Mouse (Mus musculus): Measurements from ENCODE around the gene Lilra5. TPM values are rescaled to one million over a fixed set of nuclear protein-coding genes. Genes with fewer than 3 reads are reported as not detected.
"Not testable (repeated sequence)": the region's sequence is repeated elsewhere in the genome, so short reads cannot be mapped to it uniquely, and the experiment has no call there.

Gene Lilra5
- not detected in 2 replicates for polyA plus RNA-seq (2014; fragmentation: Nextera tagmentation; extraction: Ambion mirVana)

GRCm38 (mm10) chr7:4237454-4237853, at the start of gene Lilra5:
Gene Lilra5, plus strand, starts transcription at chr7:4237754.
- WGBS (ENCODE audit: insufficient replicate concordance): 72% methylated on average over 7 of the region's 7 CpGs
- no peak within 1 kb of the TSS for H3K27ac ChIP-seq (ENCODE audit: low read depth, low read length)
- ATAC-seq (replicated peaks; ENCODE audit: insufficient number of reproducible peaks, low FRiP score, low TSS enrichment): no peak
- H3K4me1 ChIP-seq (ENCODE audit: control insufficient read depth, insufficient read depth, low read length): no peaks in the 10 kb centered on the region
- H3K27me3 ChIP-seq (ENCODE audit: control insufficient read depth, insufficient read depth, low read length): no peaks in the 10 kb centered on the region
- H3K9ac ChIP-seq (ENCODE audit: low read depth, low read length): no peak within 1 kb of the TSS
- H3K36me3 ChIP-seq (ENCODE audit: control insufficient read depth, insufficient read depth, low read length): no peaks in the 10 kb centered on the region
- no peak within 1 kb of the TSS for H3K4me3 ChIP-seq (ENCODE audit: low read depth, low read length)
- no peak within 1 kb of the TSS for H3K4me2 ChIP-seq
- H3K9me3 ChIP-seq (replicated peaks; ENCODE audit: control insufficient read depth, low read length): no peaks in the 10 kb centered on the region

GRCm38 (mm10) chr7:4207126-4207525, 30.4 kb upstream of the Lilra5 start:
- no peak overlapping the region for H3K9ac ChIP-seq (ENCODE audit: low read depth, low read length)
- no peaks in the 10 kb centered on the region for H3K4me1 ChIP-seq (ENCODE audit: control insufficient read depth, insufficient read depth, low read length)
- no peaks in the 10 kb centered on the region for H3K27me3 ChIP-seq (ENCODE audit: control insufficient read depth, insufficient read depth, low read length)
- WGBS (ENCODE audit: insufficient replicate concordance): 92% methylated on average over 1 of the region's 1 CpGs
- no peaks in the 10 kb centered on the region for H3K36me3 ChIP-seq (ENCODE audit: control insufficient read depth, insufficient read depth, low read length)
- H3K27ac ChIP-seq (ENCODE audit: low read depth, low read length): no peak overlapping the region
- no peak for ATAC-seq (replicated peaks; ENCODE audit: insufficient number of reproducible peaks, low FRiP score, low TSS enrichment)
- no peak overlapping the region for H3K4me2 ChIP-seq
- no peaks in the 10 kb centered on the region for H3K9me3 ChIP-seq (replicated peaks; ENCODE audit: control insufficient read depth, low read length)
- no peak overlapping the region for H3K4me3 ChIP-seq (ENCODE audit: low read depth, low read length)

GRCm38 (mm10) chr7:4208626-4209025, 28.9 kb upstream of the Lilra5 start:
- Histone ChIP-seq H3K27ac (ENCODE audit: low read depth, low read length) (no peak overlapping the region), H3K27me3 (ENCODE audit: control insufficient read depth, insufficient read depth, low read length) (no peaks in the 10 kb centered on the region), H3K9ac (ENCODE audit: low read depth, low read length) (no peak overlapping the region), H3K9me3 (replicated peaks; ENCODE audit: control insufficient read depth, low read length) (no peaks in the 10 kb centered on the region), H3K36me3 (ENCODE audit: control insufficient read depth, insufficient read depth, low read length) (no peaks in the 10 kb centered on the region), H3K4me2 (no peak overlapping the region), H3K4me3 (ENCODE audit: low read depth, low read length) (no peak overlapping the region), H3K4me1 (ENCODE audit: control insufficient read depth, insufficient read depth, low read length) (no peaks in the 10 kb centered on the region)
- WGBS (ENCODE audit: insufficient replicate concordance): 43% methylated on average over 2 of the region's 2 CpGs
- no peak for ATAC-seq (replicated peaks; ENCODE audit: insufficient number of reproducible peaks, low FRiP score, low TSS enrichment)

- not testable (repeated sequence) for H3K4me2 ChIP-seq; H3K27ac ChIP-seq (ENCODE audit: low read depth, low read length); H3K4me3 ChIP-seq (ENCODE audit: low read depth, low read length); H3K36me3 ChIP-seq (ENCODE audit: control insufficient read depth, insufficient read depth, low read length); H3K9me3 ChIP-seq (replicated peaks; ENCODE audit: control insufficient read depth, low read length); H3K27me3 ChIP-seq (ENCODE audit: control insufficient read depth, insufficient read depth, low read length); H3K9ac ChIP-seq (ENCODE audit: low read depth, low read length); H3K4me1 ChIP-seq (ENCODE audit: control insufficient read depth, insufficient read depth, low read length); ATAC-seq (replicated peaks; ENCODE audit: insufficient number of reproducible peaks, low FRiP score, low TSS enrichment)
Measured at GRCm38 (mm10) chr7:4213436-4213835, 24.1 kb upstream of the Lilra5 start.

GRCm38 (mm10) chr7:4215396-4215795, 22.2 kb upstream of the Lilra5 start:
- no peak overlapping the region for H3K4me2 ChIP-seq
- H3K9me3 ChIP-seq (replicated peaks; ENCODE audit: control insufficient read depth, low read length): no peaks in the 10 kb centered on the region
- H3K27ac ChIP-seq (ENCODE audit: low read depth, low read length): no peak overlapping the region
- no peak overlapping the region for H3K4me3 ChIP-seq (ENCODE audit: low read depth, low read length)
- H3K9ac ChIP-seq (ENCODE audit: low read depth, low read length): no peak overlapping the region
- WGBS (ENCODE audit: insufficient replicate concordance): 59% methylated on average over 2 of the region's 2 CpGs
- no peaks in the 10 kb centered on the region for H3K4me1 ChIP-seq (ENCODE audit: control insufficient read depth, insufficient read depth, low read length)
- H3K27me3 ChIP-seq (ENCODE audit: control insufficient read depth, insufficient read depth, low read length): no peaks in the 10 kb centered on the region
- ATAC-seq (replicated peaks; ENCODE audit: insufficient number of reproducible peaks, low FRiP score, low TSS enrichment): no peak
- no peaks in the 10 kb centered on the region for H3K36me3 ChIP-seq (ENCODE audit: control insufficient read depth, insufficient read depth, low read length)

GRCm38 (mm10) chr7:4215805-4216204, 21.7 kb upstream of the Lilra5 start:
- Histone ChIP-seq H3K4me1 (ENCODE audit: control insufficient read depth, insufficient read depth, low read length) (no peaks in the 10 kb centered on the region), H3K9ac (ENCODE audit: low read depth, low read length) (no peak overlapping the region), H3K4me3 (ENCODE audit: low read depth, low read length) (no peak overlapping the region), H3K27ac (ENCODE audit: low read depth, low read length) (no peak overlapping the region), H3K27me3 (ENCODE audit: control insufficient read depth, insufficient read depth, low read length) (no peaks in the 10 kb centered on the region), H3K9me3 (replicated peaks; ENCODE audit: control insufficient read depth, low read length) (no peaks in the 10 kb centered on the region), H3K36me3 (ENCODE audit: control insufficient read depth, insufficient read depth, low read length) (no peaks in the 10 kb centered on the region), H3K4me2 (no peak overlapping the region)
- WGBS (ENCODE audit: insufficient replicate concordance): 66% methylated on average over 2 of the region's 2 CpGs
- ATAC-seq (replicated peaks; ENCODE audit: insufficient number of reproducible peaks, low FRiP score, low TSS enrichment): no peak

- Histone ChIP-seq H3K27me3 (ENCODE audit: control insufficient read depth, insufficient read depth, low read length) (no peaks in the 10 kb centered on the region), H3K4me3 (ENCODE audit: low read depth, low read length) (no peak overlapping the region), H3K9me3 (replicated peaks; ENCODE audit: control insufficient read depth, low read length) (no peaks in the 10 kb centered on the region), H3K36me3 (ENCODE audit: control insufficient read depth, insufficient read depth, low read length) (no peaks in the 10 kb centered on the region), H3K27ac (ENCODE audit: low read depth, low read length) (no peak overlapping the region), H3K4me2 (no peak overlapping the region), H3K9ac (ENCODE audit: low read depth, low read length) (no peak overlapping the region), H3K4me1 (ENCODE audit: control insufficient read depth, insufficient read depth, low read length) (no peaks in the 10 kb centered on the region)
- ATAC-seq (replicated peaks; ENCODE audit: insufficient number of reproducible peaks, low FRiP score, low TSS enrichment): no peak
Measured at GRCm38 (mm10) chr7:4235536-4235935, 2.0 kb upstream of the Lilra5 start.

- H3K9me3 ChIP-seq (replicated peaks; ENCODE audit: control insufficient read depth, low read length): no peaks in the 10 kb centered on the region
- H3K9ac ChIP-seq (ENCODE audit: low read depth, low read length): no peak overlapping the region
- no peaks in the 10 kb centered on the region for H3K36me3 ChIP-seq (ENCODE audit: control insufficient read depth, insufficient read depth, low read length)
- no peak overlapping the region for H3K27ac ChIP-seq (ENCODE audit: low read depth, low read length)
- no peak for ATAC-seq (replicated peaks; ENCODE audit: insufficient number of reproducible peaks, low FRiP score, low TSS enrichment)
- H3K4me2 ChIP-seq: no peak overlapping the region
- no peaks in the 10 kb centered on the region for H3K4me1 ChIP-seq (ENCODE audit: control insufficient read depth, insufficient read depth, low read length)
- no peaks in the 10 kb centered on the region for H3K27me3 ChIP-seq (ENCODE audit: control insufficient read depth, insufficient read depth, low read length)
- no peak overlapping the region for H3K4me3 ChIP-seq (ENCODE audit: low read depth, low read length)
- WGBS (ENCODE audit: insufficient replicate concordance): 58% methylated on average over 6 of the region's 6 CpGs
Measured at GRCm38 (mm10) chr7:4239038-4239721, 1.6 kb downstream of the Lilra5 start.

GRCm38 (mm10) chr7:4251211-4251610, 13.7 kb downstream of the Lilra5 start:
- not testable (repeated sequence) for H3K4me1 ChIP-seq (ENCODE audit: control insufficient read depth, insufficient read depth, low read length); H3K9me3 ChIP-seq (replicated peaks; ENCODE audit: control insufficient read depth, low read length); H3K36me3 ChIP-seq (ENCODE audit: control insufficient read depth, insufficient read depth, low read length); H3K27ac ChIP-seq (ENCODE audit: low read depth, low read length); H3K4me3 ChIP-seq (ENCODE audit: low read depth, low read length); H3K4me2 ChIP-seq; ATAC-seq (replicated peaks; ENCODE audit: insufficient number of reproducible peaks, low FRiP score, low TSS enrichment); H3K27me3 ChIP-seq (ENCODE audit: control insufficient read depth, insufficient read depth, low read length); H3K9ac ChIP-seq (ENCODE audit: low read depth, low read length)
- WGBS (ENCODE audit: insufficient replicate concordance): 58% methylated on average over 1 of the region's 1 CpGs
